Mouse (Mus musculus) thymus, adult 2 months (tissue): ENCODE measurements around the gene Gigyf1.

Source experiments
- CTCF ChIP-seq: fragments of 200-500 bp; IDR thresholded peaks from 2 replicates; pipeline ENCODE4 v1.5.1; 2012; ENCODE audit warnings: mild to moderate bottlenecking, control low read depth, low read length, moderate library complexity, borderline replicate concordance; ENCODE audit not compliant: control insufficient read depth, poor library complexity, insufficient read depth; ENCODE audit errors: extremely low read depth
- POLR2A ChIP-seq: fragments of 200-500 bp; IDR thresholded peaks from 2 replicates; pipeline ENCODE4 v1.6.1; 2012; ENCODE audit warnings: mild to moderate bottlenecking, low read length, control low read depth, moderate library complexity; ENCODE audit not compliant: control insufficient read depth, poor library complexity, insufficient read depth; ENCODE audit errors: extremely low read depth

- no peak for TF ChIP-seq POLR2A
- no peak for TF ChIP-seq CTCF
These were observed 56.1 kb downstream of the Gigyf1 start for GRCm38 (mm10) chr5:137574470-137574901.
